Mouse (Mus musculus) frontal cortex, postnatal 14 days (tissue): ENCODE data around the gene Pdia5.

ENCODE experiments used
- DNase-seq, 2 experiments: peaks; one replicate each; pipeline ENCODE4 v3.0.0; 2022; ENCODE audit warnings: low spot score in 2 of 2

Gene Pdia5

GRCm38 (mm10) chr16:35357449-35357848 lies 133.2 kb downstream of the Pdia5 start:
- DNase-seq = no peak
